Mouse (Mus musculus) lung, embryonic 16.5 days (tissue): Measurements from ENCODE around the gene Gm5431. TPM values are rescaled to one million over a fixed set of nuclear protein-coding genes. Genes with fewer than 3 reads are reported as not detected.
"Not testable (repeated sequence)": the region's sequence is repeated elsewhere in the genome, so short reads cannot be mapped to it uniquely, and the experiment has no call there.

Source experiments
- ATAC-seq: fragments of 200-750 bp; cut with Nextera tagmentation; 2 replicates; pipeline ENCODE4 v1.8.0; 2017; ENCODE audit warnings: low read depth, mild to moderate bottlenecking, moderate library complexity
- H3K27ac ChIP-seq: fragments of 300-500 bp; sonication (generic); 2 replicates; pipeline ENCODE4 v1.5.1; 2014; ENCODE audit warnings: mild to moderate bottlenecking, control low read depth, low read length
- H3K27me3 ChIP-seq: fragments of 300-500 bp; sonication (generic); 2 replicates; pipeline ENCODE4 v1.6.1; 2014; ENCODE audit warnings: low read depth, low read length, mixed read lengths; ENCODE audit not compliant: control insufficient read depth, insufficient read depth
- H3K36me3 ChIP-seq: fragments of 300-500 bp; sonication (generic); 2 replicates; pipeline ENCODE4 v1.6.1; 2014; ENCODE audit warnings: low read length; ENCODE audit not compliant: control insufficient read depth, insufficient read depth
- H3K4me1 ChIP-seq: fragments of 300-500 bp; sonication (generic); replicated peaks from 2 replicates; pipeline ENCODE4 v1.6.1; 2014; ENCODE audit warnings: low read length, mixed read lengths; ENCODE audit not compliant: control insufficient read depth, insufficient read depth
- H3K4me2 ChIP-seq: fragments of 300-500 bp; sonication (generic); 2 replicates; pipeline ENCODE4 v1.6.1; 2014; ENCODE audit warnings: low read depth, low read length, control low read depth
- H3K4me3 ChIP-seq: fragments of 300-500 bp; sonication (generic); 2 replicates; pipeline ENCODE4 v1.5.1; 2014; ENCODE audit warnings: mild to moderate bottlenecking, low read length, control low read depth
- H3K9ac ChIP-seq: fragments of 300-500 bp; sonication (generic); 2 replicates; pipeline ENCODE4 v1.6.1; 2014; ENCODE audit warnings: low read length, control low read depth
- H3K9me3 ChIP-seq: fragments of 300-500 bp; sonication (generic); 2 replicates; pipeline ENCODE4 v1.6.1; 2016; ENCODE audit warnings: low read length; ENCODE audit not compliant: control insufficient read depth
- WGBS: fragments of 180-500 bp; shearing (Covaris S2); extraction: QIAGEN DNeasy Blood & Tissue Kit; methylation state at CpG from one replicate; pipeline ENCODE4 v1.1.7; 2014; 5-methylcytosine and 5-hydroxymethylcytosine counted together
- polyA plus RNA-seq: library from polyadenylated mRNA; unstranded; fragments of >200 nt; fragmentation: Nextera tagmentation; extraction: Ambion mirVana; gene quantifications from 2 replicates; pipeline ENCODE4 v1.2.1, GENCODE M21; 2015

Gene Gm5431
- polyA plus RNA-seq, 1 experiment from 2014 or later = 0.18 TPM

DNA sequence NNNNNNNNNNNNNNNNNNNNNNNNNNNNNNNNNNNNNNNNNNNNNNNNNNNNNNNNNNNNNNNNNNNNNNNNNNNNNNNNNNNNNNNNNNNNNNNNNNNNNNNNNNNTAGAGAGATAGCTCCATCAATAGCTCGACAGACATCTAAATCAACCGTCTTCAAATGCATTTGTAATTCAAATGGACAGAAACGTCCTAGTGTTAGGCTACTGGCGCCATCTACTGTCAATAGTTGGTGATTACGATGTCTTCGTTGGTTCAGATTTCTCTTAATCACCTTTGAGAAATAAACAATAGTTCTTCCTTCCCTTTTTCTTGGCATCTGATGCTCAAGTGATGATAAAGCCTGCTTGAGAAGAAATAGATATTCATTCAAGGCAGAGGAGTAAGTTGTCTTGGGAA lies 43.0 kb downstream of the Gm5431 start:
- under 1% methylated on average over 6 of the region's 6 CpGs for WGBS
- H3K36me3 ChIP-seq = no peaks in the 10 kb centered on the region
- no peaks in the 10 kb centered on the region for H3K9me3 ChIP-seq
- peak overlapping the region; percentile 88 for H3K4me2 ChIP-seq
- ATAC-seq = no peak
- no peak overlapping the region for H3K9ac ChIP-seq
- H3K4me1 ChIP-seq = peaks cover 22% of the 10 kb centered on the region; the same call in 1 of the 2 replicates
- no peak overlapping the region for H3K27ac ChIP-seq
- H3K27me3 ChIP-seq = no peaks in the 10 kb centered on the region; the same call in 1 of the 2 replicates
- H3K4me3 ChIP-seq = no peak overlapping the region; the same call in 1 of the 2 replicates

DNA sequence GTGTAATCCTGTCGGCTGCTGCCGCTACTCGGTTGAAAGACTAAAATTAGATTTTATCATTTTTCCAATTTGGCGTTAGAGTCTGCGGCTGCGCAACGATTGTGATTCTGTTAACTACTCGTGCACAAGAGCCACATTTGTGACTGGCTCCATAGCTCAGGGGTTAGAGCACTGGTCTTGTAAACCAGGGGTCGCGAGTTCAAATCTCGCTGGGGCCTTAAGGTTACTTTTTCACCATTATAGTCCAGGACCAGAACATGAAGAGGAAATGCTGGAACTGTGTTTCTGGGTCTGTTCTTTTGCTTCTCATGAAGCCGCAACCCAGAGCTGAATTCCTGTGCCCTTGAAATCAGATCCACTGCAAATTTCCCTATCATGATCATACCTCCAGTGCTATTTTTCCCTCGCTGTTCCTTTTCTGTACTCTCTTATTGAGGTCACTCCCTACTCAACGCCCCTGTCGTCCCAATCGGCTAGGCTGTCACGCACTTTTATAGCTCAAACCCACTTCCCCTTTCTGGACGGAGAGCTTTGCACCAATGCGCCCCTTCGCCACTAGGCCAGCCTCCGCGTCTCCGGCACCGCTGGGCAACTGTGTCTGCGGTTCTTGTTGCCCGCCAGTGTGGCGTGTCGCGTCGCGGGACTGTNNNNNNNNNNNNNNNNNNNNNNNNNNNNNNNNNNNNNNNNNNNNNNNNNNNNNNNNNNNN lies 48.4 kb downstream of the Gm5431 start:
- WGBS = 0% methylated on average over 31 of the region's 31 CpGs
- H3K27me3 ChIP-seq = no peaks in the 10 kb centered on the region
- H3K36me3 ChIP-seq = no peaks in the 10 kb centered on the region
- H3K9ac ChIP-seq = peak overlapping the region; percentile 65
- H3K4me3 ChIP-seq = peak overlapping the region; percentile 64
- ATAC-seq = peak; percentile 56
- H3K4me2 ChIP-seq = peak overlapping the region; percentile 67
- H3K27ac ChIP-seq = 0 out of 2 replicates have a peak overlapping the region, but pooled peaks have one; percentile 40
- H3K9me3 ChIP-seq = 0 out of 2 replicates have a peak, but pooled peaks cover 2% of the 10 kb centered on the region
- peaks cover 22% of the 10 kb centered on the region for H3K4me1 ChIP-seq

DNA sequence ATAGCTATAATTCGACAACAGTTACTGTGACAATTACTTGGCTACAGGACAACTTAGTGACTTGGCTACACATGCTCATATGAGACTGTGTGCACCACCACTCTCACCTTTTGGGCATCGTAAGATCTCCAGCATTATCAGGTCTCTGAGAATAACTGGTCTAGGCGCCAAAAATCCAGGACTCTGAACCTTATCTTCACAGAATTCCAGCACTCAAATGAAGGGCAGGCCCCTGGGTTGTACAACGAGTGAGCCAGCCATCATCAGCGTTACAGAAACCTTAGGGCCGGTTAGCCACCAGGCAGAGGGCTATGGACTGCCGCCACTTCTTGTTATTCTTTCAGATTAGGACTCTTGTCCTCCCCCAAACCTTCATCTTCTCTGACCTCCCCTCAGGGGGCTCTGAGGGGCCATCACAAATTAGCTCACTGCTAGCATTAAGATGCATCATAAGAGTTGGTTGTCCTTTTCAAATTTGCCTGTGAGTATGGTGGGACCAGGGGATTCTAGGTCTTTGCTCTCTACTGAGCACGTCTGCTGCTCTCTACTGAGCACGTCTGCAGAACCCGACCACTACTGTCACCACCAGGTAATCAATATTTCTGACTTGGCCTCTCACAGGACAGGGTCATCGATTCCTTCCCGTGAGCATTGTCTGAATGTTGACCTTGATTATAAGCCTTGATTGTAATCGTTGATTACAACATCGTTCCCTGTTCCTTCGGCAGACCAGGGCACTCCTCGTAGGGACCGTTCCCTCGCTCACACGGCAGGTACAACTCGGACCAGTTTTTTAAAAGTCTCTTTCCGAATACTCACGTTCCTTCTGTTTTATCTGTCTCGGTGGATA lies 49.2 kb downstream of the Gm5431 start:
- H3K27ac ChIP-seq = no peak overlapping the region
- H3K36me3 ChIP-seq = no peaks in the 10 kb centered on the region
- WGBS = 8% methylated on average over 23 of the region's 23 CpGs
- H3K9ac ChIP-seq = peak overlapping the region; percentile 52
- 0 out of 2 replicates have a peak, but pooled peaks have one; percentile 4 for ATAC-seq
- H3K4me1 ChIP-seq = peaks cover 14% of the 10 kb centered on the region
- no peaks in the 10 kb centered on the region for H3K27me3 ChIP-seq
- peak overlapping the region; percentile 64 for H3K4me3 ChIP-seq
- H3K4me2 ChIP-seq = peak overlapping the region; percentile 67
- 0 out of 2 replicates have a peak, but pooled peaks cover 2% of the 10 kb centered on the region for H3K9me3 ChIP-seq

DNA sequence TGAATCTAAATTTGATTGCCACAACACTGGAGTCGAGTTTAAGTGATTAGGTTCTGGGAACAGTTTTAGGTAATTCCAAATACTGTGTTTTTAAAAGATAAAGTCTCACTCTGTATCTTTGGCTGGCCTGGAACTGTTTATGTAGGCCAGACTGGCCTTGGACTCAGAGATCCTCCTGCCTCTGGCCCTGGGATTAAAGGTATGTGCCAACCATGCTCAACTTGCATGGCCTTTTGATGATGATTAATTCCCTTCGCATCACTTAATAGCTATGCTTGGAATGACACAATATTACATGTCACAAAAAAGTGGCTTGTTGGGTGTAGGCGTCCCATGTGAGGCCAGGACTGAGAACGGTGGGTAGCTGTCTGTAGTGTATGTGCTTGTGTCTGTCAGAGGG lies 49.8 kb downstream of the Gm5431 start:
- 0 out of 2 replicates have a peak, but pooled peaks cover 2% of the 10 kb centered on the region for H3K9me3 ChIP-seq
- H3K27me3 ChIP-seq = no peaks in the 10 kb centered on the region
- H3K27ac ChIP-seq = no peak overlapping the region
- H3K9ac ChIP-seq = no peak overlapping the region
- H3K4me2 ChIP-seq = no peak overlapping the region
- H3K4me3 ChIP-seq = no peak overlapping the region
- ATAC-seq = no peak
- 79% methylated on average over 4 of the region's 4 CpGs for WGBS
- peaks cover 14% of the 10 kb centered on the region for H3K4me1 ChIP-seq
- no peaks in the 10 kb centered on the region for H3K36me3 ChIP-seq

DNA sequence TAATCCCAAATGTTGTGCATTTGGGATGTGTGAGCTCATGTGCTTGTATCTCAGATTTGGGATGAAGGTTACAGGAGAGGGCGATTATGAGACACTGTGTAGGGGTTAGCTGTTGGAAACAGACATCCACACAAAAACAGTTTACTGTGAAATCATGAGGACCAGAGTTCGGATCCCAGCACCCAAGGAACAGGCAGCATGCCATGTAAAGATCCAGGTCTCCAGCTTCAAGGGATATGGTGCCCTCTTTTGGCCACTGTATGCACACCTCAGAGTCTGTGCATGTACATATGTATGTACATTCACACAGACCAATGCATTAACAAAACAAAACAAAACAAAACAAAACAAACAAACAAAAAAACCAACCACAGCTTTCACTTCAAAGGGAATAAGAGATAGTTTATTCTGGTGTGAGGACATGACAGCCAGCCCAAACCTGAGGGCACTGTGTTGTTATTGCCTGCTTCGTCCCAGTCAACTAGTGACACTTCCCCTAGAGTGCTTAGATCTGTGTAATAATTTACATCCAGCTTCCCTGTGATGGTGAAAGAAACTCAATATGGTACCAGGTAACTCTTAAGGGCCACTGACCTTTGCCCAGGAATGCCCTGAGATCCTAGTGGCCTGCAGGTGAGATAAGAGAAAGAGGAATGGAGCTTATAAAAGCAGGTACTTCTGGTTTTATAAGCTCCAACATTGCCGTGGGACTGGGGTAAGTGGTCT lies 50.6 kb downstream of the Gm5431 start:
- Histone ChIP-seq H3K9ac (no peak overlapping the region), H3K27ac (no peak overlapping the region), H3K27me3 (no peaks in the 10 kb centered on the region), H3K9me3 (0 out of 2 replicates have a peak, but pooled peaks cover 2% of the 10 kb centered on the region), H3K4me1 (peaks cover 11% of the 10 kb centered on the region), H3K4me2 (no peak overlapping the region), H3K4me3 (no peak overlapping the region), H3K36me3 (no peaks in the 10 kb centered on the region)
- ATAC-seq = no peak
- WGBS = 73% methylated on average over 4 of the region's 4 CpGs

DNA sequence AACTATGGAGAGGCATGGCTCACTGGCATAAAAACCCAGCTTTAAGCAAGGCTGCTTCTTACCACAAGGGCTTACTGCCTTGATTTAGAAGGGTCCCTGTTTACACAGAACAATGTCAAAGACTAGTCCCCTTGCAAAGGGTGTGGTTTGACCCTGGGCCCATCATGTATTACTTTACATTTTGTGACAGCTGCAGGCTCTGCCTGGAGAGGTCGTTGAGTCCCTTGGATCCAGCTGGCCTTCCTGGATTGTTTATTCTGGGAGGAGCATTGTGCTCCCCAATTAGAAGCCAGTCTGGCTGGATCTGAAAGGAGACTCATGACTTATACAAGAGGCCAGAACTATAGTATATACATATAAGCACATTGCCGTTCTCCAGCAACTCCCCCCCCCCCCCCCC lies 51.8 kb downstream of the Gm5431 start:
- H3K27me3 ChIP-seq = no peaks in the 10 kb centered on the region
- ATAC-seq = no peak

DNA sequence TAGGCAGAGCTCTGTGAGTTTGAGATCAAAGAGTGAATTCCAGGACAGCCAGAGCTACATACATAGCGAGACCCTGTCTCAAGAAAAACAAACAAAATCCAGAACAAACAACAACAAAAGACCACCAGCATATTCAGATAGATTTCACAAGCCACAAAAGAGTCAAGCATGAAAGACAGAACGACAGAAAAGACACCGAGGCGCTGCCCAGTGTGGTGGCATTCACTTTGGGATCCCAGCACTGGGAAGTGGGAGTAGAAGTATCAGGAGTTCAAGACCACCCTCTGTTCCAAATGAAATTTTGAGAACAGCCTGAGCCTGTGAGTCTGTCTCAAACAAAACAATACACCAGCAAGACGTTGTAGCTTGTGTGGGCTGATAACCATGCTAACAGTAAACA lies 55.1 kb downstream of the Gm5431 start:
- no peak overlapping the region for H3K4me3 ChIP-seq
- H3K27ac ChIP-seq = no peak overlapping the region
- H3K4me1 ChIP-seq = no peaks in the 10 kb centered on the region
- ATAC-seq = no peak
- 57% methylated on average over 5 of the region's 5 CpGs for WGBS
- no peaks in the 10 kb centered on the region for H3K36me3 ChIP-seq
- 0 out of 2 replicates have a peak, but pooled peaks cover 2% of the 10 kb centered on the region for H3K9me3 ChIP-seq
- H3K9ac ChIP-seq = no peak overlapping the region
- H3K4me2 ChIP-seq = no peak overlapping the region
- no peaks in the 10 kb centered on the region for H3K27me3 ChIP-seq

More for the DNA sequence above, 51.8 kb downstream of the Gm5431 start:
- H3K4me1 ChIP-seq = peaks cover 11% of the 10 kb centered on the region
- H3K9ac ChIP-seq = no peak overlapping the region
- no peak overlapping the region for H3K4me3 ChIP-seq
- 0 out of 2 replicates have a peak, but pooled peaks cover 2% of the 10 kb centered on the region for H3K9me3 ChIP-seq
- no peaks in the 10 kb centered on the region for H3K36me3 ChIP-seq
- WGBS = 13% methylated on average over 2 of the region's 2 CpGs
- no peak overlapping the region for H3K4me2 ChIP-seq
- no peak overlapping the region for H3K27ac ChIP-seq

DNA sequence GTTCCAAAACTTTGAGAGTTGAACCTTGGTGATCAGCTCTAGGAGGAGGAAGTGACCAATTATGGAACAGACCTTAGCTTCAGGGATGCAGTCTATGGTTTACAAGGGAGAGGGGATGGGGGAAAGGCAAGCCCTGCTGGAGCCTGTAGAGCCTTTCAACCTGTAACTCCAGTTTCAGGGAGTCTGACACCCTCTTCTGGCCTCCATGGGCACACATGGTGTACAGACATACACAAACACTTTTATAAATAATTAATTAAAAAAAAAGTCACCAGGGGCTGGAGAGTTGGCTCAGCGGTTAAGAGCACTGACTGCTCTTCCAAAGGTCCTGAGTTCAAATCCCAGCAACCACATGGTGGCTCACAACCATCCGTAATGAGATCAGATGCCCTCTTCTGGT lies 55.7 kb downstream of the Gm5431 start:
- H3K4me3 ChIP-seq, H3K4me2 ChIP-seq, H3K9ac ChIP-seq, H3K36me3 ChIP-seq, ATAC-seq, H3K9me3 ChIP-seq, H3K27me3 ChIP-seq, H3K27ac ChIP-seq, H3K4me1 ChIP-seq: not testable (repeated sequence)
- WGBS = 72% methylated on average over 2 of the region's 2 CpGs
